Mouse (Mus musculus): ENCODE measurements around the gene Rnf166. TPM values are rescaled to one million over a fixed set of nuclear protein-coding genes. Genes with fewer than 3 reads are reported as not detected.

Rnf166 gene
- polyA plus RNA-seq, 1 experiment from 2014 or later: 44.0 TPM

- 4% methylated on average over 44 of the region's 45 CpGs for WGBS
- Histone ChIP-seq H3K27ac (peak within 1 kb of the TSS; percentile 78), H3K4me2 (ENCODE audit: low read length) (peak within 1 kb of the TSS; percentile 84), H3K4me3 (replicated peaks; ENCODE audit: low read depth, low read length) (peak within 1 kb of the TSS; percentile 55), H3K36me3 (ENCODE audit: insufficient read depth, low read length) (0 out of 2 replicates have a peak, but pooled peaks cover 9% of the 10 kb centered on the region), H3K4me1 (replicated peaks; ENCODE audit: insufficient read depth, low read length) (peaks cover 23% of the 10 kb centered on the region), H3K9ac (ENCODE audit: low read depth, low read length) (peak within 1 kb of the TSS; percentile 73), H3K9me3 (replicated peaks; ENCODE audit: low read length) (no peaks in the 10 kb centered on the region), H3K27me3 (ENCODE audit: insufficient read depth, low read length) (no peaks in the 10 kb centered on the region)
- ATAC-seq (replicated peaks; ENCODE audit: low FRiP score, low read depth): peak; percentile 83
- DNase-seq (ENCODE audit: low spot score): peak; percentile 79
- TF ChIP-seq CTCF (IDR thresholded peaks at IDR 0.05; ENCODE audit: low read depth): no peak
These were observed 43.2 kb downstream of the Rnf166 start, which contains the start of gene Cyba for GRCm38 (mm10) chr8:122432443-122433268. Gene Cyba, minus strand, starts transcription at chr8:122432930.

- H3K4me2 ChIP-seq (ENCODE audit: low read length): peak overlapping the region; percentile 84
- peak overlapping the region; percentile 78 for H3K27ac ChIP-seq
- peaks cover 23% of the 10 kb centered on the region for H3K4me1 ChIP-seq (replicated peaks; ENCODE audit: insufficient read depth, low read length)
- no peak for TF ChIP-seq CTCF (IDR thresholded peaks at IDR 0.05; ENCODE audit: low read depth)
- WGBS: 26% methylated on average over 18 of the region's 18 CpGs
- H3K9ac ChIP-seq (ENCODE audit: low read depth, low read length): peak overlapping the region; percentile 73
- peak overlapping the region; percentile 55 for H3K4me3 ChIP-seq (replicated peaks; ENCODE audit: low read depth, low read length)
- no peak for DNase-seq (ENCODE audit: low spot score)
- peak; percentile 1; the same call in 1 of the 2 replicates for ATAC-seq (replicated peaks; ENCODE audit: low FRiP score, low read depth)
- H3K9me3 ChIP-seq (replicated peaks; ENCODE audit: low read length): no peaks in the 10 kb centered on the region
- no peaks in the 10 kb centered on the region for H3K27me3 ChIP-seq (ENCODE audit: insufficient read depth, low read length)
- H3K36me3 ChIP-seq (ENCODE audit: insufficient read depth, low read length): 0 out of 2 replicates have a peak, but pooled peaks cover 9% of the 10 kb centered on the region
These were observed 44.0 kb downstream of the Rnf166 start for GRCm38 (mm10) chr8:122431694-122432442.

- H3K27ac ChIP-seq: peak overlapping the region; percentile 78
- H3K9me3 ChIP-seq (replicated peaks; ENCODE audit: low read length): no peaks in the 10 kb centered on the region
- H3K36me3 ChIP-seq (ENCODE audit: insufficient read depth, low read length): no peaks in the 10 kb centered on the region
- DNase-seq (ENCODE audit: low spot score) (peak; percentile 40), ATAC-seq (replicated peaks; ENCODE audit: low FRiP score, low read depth) (peak; percentile 26)
- no peaks in the 10 kb centered on the region for H3K27me3 ChIP-seq (ENCODE audit: insufficient read depth, low read length)
- 61% methylated on average over 3 of the region's 3 CpGs for WGBS
- no peak overlapping the region for H3K4me3 ChIP-seq (replicated peaks; ENCODE audit: low read depth, low read length)
- no peak for TF ChIP-seq CTCF (IDR thresholded peaks at IDR 0.05; ENCODE audit: low read depth)
- 0 out of 2 replicates have a peak overlapping the region, but pooled peaks have one; percentile 35 for H3K9ac ChIP-seq (ENCODE audit: low read depth, low read length)
- H3K4me2 ChIP-seq (ENCODE audit: low read length): peak overlapping the region; percentile 18; the same call in 1 of the 2 replicates
- peaks cover 23% of the 10 kb centered on the region for H3K4me1 ChIP-seq (replicated peaks; ENCODE audit: insufficient read depth, low read length)
These were observed 45.2 kb downstream of the Rnf166 start for GRCm38 (mm10) chr8:122430646-122431045.

GRCm38 (mm10) chr8:122430058-122430636 is 45.7 kb downstream of the Rnf166 start:
- WGBS: 60% methylated on average over 10 of the region's 10 CpGs
- TF ChIP-seq CTCF (IDR thresholded peaks at IDR 0.05; ENCODE audit: low read depth): no peak
- Histone ChIP-seq H3K4me3 (replicated peaks; ENCODE audit: low read depth, low read length) (no peak overlapping the region), H3K4me2 (ENCODE audit: low read length) (peak overlapping the region; percentile 18; the same call in 1 of the 2 replicates), H3K9ac (ENCODE audit: low read depth, low read length) (0 out of 2 replicates have a peak overlapping the region, but pooled peaks have one; percentile 35), H3K9me3 (replicated peaks; ENCODE audit: low read length) (no peaks in the 10 kb centered on the region), H3K27ac (peak overlapping the region; percentile 78), H3K36me3 (ENCODE audit: insufficient read depth, low read length) (no peaks in the 10 kb centered on the region), H3K27me3 (ENCODE audit: insufficient read depth, low read length) (no peaks in the 10 kb centered on the region), H3K4me1 (replicated peaks; ENCODE audit: insufficient read depth, low read length) (peaks cover 23% of the 10 kb centered on the region)
- DNase-seq (ENCODE audit: low spot score) (peak; percentile 19), ATAC-seq (replicated peaks; ENCODE audit: low FRiP score, low read depth) (no peak)

GRCm38 (mm10) chr8:122428163-122428562 is 47.7 kb downstream of the Rnf166 start:
- Histone ChIP-seq H3K27ac (no peak overlapping the region), H3K4me3 (replicated peaks; ENCODE audit: low read depth, low read length) (no peak overlapping the region), H3K4me1 (replicated peaks; ENCODE audit: insufficient read depth, low read length) (peaks cover 29% of the 10 kb centered on the region), H3K27me3 (ENCODE audit: insufficient read depth, low read length) (no peaks in the 10 kb centered on the region), H3K9ac (ENCODE audit: low read depth, low read length) (no peak overlapping the region), H3K4me2 (ENCODE audit: low read length) (no peak overlapping the region), H3K36me3 (ENCODE audit: insufficient read depth, low read length) (no peaks in the 10 kb centered on the region), H3K9me3 (replicated peaks; ENCODE audit: low read length) (no peaks in the 10 kb centered on the region)
- no peak for TF ChIP-seq CTCF (IDR thresholded peaks at IDR 0.05; ENCODE audit: low read depth)
- no peak for DNase-seq (ENCODE audit: low spot score)
- 81% methylated on average over 9 of the region's 9 CpGs for WGBS
- no peak for ATAC-seq (replicated peaks; ENCODE audit: low FRiP score, low read depth)

- no peaks in the 10 kb centered on the region for H3K27me3 ChIP-seq (ENCODE audit: insufficient read depth, low read length)
- H3K27ac ChIP-seq: no peak overlapping the region
- no peaks in the 10 kb centered on the region for H3K9me3 ChIP-seq (replicated peaks; ENCODE audit: low read length)
- ATAC-seq (replicated peaks; ENCODE audit: low FRiP score, low read depth) (no peak), DNase-seq (ENCODE audit: low spot score) (no peak)
- H3K4me2 ChIP-seq (ENCODE audit: low read length): no peak overlapping the region
- H3K4me1 ChIP-seq (replicated peaks; ENCODE audit: insufficient read depth, low read length): peaks cover 25% of the 10 kb centered on the region
- H3K4me3 ChIP-seq (replicated peaks; ENCODE audit: low read depth, low read length): no peak overlapping the region
- WGBS: 86% methylated on average over 7 of the region's 7 CpGs
- no peak for TF ChIP-seq CTCF (IDR thresholded peaks at IDR 0.05; ENCODE audit: low read depth)
- no peaks in the 10 kb centered on the region for H3K36me3 ChIP-seq (ENCODE audit: insufficient read depth, low read length)
- no peak overlapping the region for H3K9ac ChIP-seq (ENCODE audit: low read depth, low read length)
These were observed 48.3 kb downstream of the Rnf166 start for GRCm38 (mm10) chr8:122427607-122428006.

Data from kidney, postnatal 0 days (tissue).